Mouse (Mus musculus): ENCODE results near the gene Cap2. TPM values are rescaled to one million over a fixed set of nuclear protein-coding genes. Genes with fewer than 3 reads are reported as not detected.

The Cap2 gene
- polyA plus RNA-seq, 1 experiment from 2014 or later, result 0.47 TPM

DNA sequence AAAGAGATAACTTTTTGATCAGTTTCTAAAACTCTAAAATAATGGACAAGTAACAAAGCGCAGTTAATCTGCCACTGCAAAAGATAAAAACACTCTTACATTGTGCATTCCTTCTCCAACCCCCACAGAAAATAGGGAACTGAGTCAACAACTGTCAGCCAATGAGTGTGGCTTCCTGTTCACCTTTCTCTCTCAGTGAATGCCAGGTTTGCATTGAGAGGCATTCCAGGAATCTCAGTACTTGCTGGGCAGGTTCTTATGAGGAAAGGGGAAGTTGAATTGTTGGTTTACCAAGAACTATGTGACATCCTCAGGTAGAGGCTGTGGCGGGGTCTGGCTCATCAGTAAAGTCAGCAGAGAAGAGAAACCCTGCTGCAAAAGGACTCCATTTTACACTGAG is 195.1 kb downstream of the Cap2 start:
- no peak overlapping the region for H3K4me2 ChIP-seq (ENCODE audit: low read depth, low read length)
- 80% methylated on average over 2 of the region's 2 CpGs for WGBS (ENCODE audit: insufficient replicate concordance)
- no peak overlapping the region for H3K27ac ChIP-seq (ENCODE audit: low read depth)
- TF ChIP-seq CTCF (IDR thresholded peaks at IDR 0.05; ENCODE audit: low read depth) (no peak), EP300 (IDR thresholded peaks at IDR 0.05; ENCODE audit: low read depth) (no peak)
- DNase-seq (no peak), ATAC-seq (no peak)
- H3K4me1 ChIP-seq (ENCODE audit: insufficient read depth), result no peaks in the 10 kb centered on the region
- no peak overlapping the region for H3K4me3 ChIP-seq (ENCODE audit: low read depth, low read length)
- no peak overlapping the region for H3K9ac ChIP-seq (replicated peaks)
- peaks cover 56% of the 10 kb centered on the region for H3K36me3 ChIP-seq (replicated peaks; ENCODE audit: insufficient read depth, low read length)
- no peaks in the 10 kb centered on the region for H3K27me3 ChIP-seq (ENCODE audit: insufficient read depth, low read length)
- H3K9me3 ChIP-seq (ENCODE audit: low read length), result no peaks in the 10 kb centered on the region

DNA sequence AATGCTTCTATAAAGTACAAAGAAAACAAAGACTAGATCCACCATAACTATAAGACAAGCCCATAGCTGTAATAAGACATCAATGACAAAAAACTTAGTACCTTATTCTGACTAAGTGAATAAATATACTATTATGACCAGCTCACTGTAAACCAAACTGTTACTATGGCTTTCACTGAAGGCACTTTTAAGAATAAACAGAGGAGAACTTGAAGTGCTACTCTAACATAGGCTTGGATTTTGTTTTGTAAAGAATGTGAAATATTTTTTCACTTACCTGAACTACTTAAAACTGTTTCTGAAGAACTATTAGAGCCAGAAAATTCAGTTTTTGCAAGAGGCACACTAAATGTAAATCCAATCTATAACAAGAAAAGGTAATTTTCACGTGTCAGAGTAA is 197.7 kb downstream of the Cap2 start:
- ATAC-seq (no peak), DNase-seq (no peak)
- Histone ChIP-seq H3K9me3 (ENCODE audit: low read length) (no peaks in the 10 kb centered on the region), H3K36me3 (replicated peaks; ENCODE audit: insufficient read depth, low read length) (peaks cover 58% of the 10 kb centered on the region), H3K4me2 (ENCODE audit: low read depth, low read length) (no peak overlapping the region), H3K4me3 (ENCODE audit: low read depth, low read length) (no peak overlapping the region), H3K27ac (ENCODE audit: low read depth) (no peak overlapping the region), H3K4me1 (ENCODE audit: insufficient read depth) (no peaks in the 10 kb centered on the region), H3K9ac (replicated peaks) (no peak overlapping the region), H3K27me3 (ENCODE audit: insufficient read depth, low read length) (no peaks in the 10 kb centered on the region)
- TF ChIP-seq EP300 (IDR thresholded peaks at IDR 0.05; ENCODE audit: low read depth) (no peak), CTCF (IDR thresholded peaks at IDR 0.05; ENCODE audit: low read depth) (no peak)
- WGBS (ENCODE audit: insufficient replicate concordance), result 85% methylated on average over 1 of the region's 1 CpGs

Other genes starting within 250 kb of the Cap2 start
- gene Stmnd1, start 228.1 kb upstream of the Cap2 start, polyA plus RNA-seq (2015; fragmentation: Nextera tagmentation; extraction: Ambion mirVana), result not detected in 2 replicates
- 0.11 and 0.71 TPM in 2 replicates for gene Rbm24, start 83.4 kb upstream of the Cap2 start, polyA plus RNA-seq (2015; fragmentation: Nextera tagmentation; extraction: Ambion mirVana)
- 4.4 TPM in 2 replicates for gene Fam8a1, start 167.7 kb downstream of the Cap2 start, polyA plus RNA-seq (2015; fragmentation: Nextera tagmentation; extraction: Ambion mirVana)
- gene Nup153, start 226.1 kb downstream of the Cap2 start, polyA plus RNA-seq (2015; fragmentation: Nextera tagmentation; extraction: Ambion mirVana), result 6.6 and 8.0 TPM in 2 replicates